Mouse (Mus musculus): ENCODE results near the gene Gas1.

- TF ChIP-seq CTCF (IDR thresholded peaks at IDR 0.05; ENCODE audit: low read depth) = no peak
- no peak for TF ChIP-seq EP300 (IDR thresholded peaks at IDR 0.05; ENCODE audit: low read depth)
Observed at GRCm38 (mm10) chr13:60170898-60171715, 6.1 kb downstream of the Gas1 start.
